Mouse (Mus musculus) spleen, adult 18-20 months (tissue): ENCODE results near the gene Slc37a4.
"Not testable (repeated sequence)": the region's sequence is repeated elsewhere in the genome, so short reads cannot be mapped to it uniquely, and the experiment has no call there.

ENCODE experiments used
- DNase-seq, 2 experiments: peaks; one replicate each; pipeline ENCODE4 v3.0.0; 2022; ENCODE audit warnings: mixed read lengths in 2 of 2

The Slc37a4 gene

DNA sequence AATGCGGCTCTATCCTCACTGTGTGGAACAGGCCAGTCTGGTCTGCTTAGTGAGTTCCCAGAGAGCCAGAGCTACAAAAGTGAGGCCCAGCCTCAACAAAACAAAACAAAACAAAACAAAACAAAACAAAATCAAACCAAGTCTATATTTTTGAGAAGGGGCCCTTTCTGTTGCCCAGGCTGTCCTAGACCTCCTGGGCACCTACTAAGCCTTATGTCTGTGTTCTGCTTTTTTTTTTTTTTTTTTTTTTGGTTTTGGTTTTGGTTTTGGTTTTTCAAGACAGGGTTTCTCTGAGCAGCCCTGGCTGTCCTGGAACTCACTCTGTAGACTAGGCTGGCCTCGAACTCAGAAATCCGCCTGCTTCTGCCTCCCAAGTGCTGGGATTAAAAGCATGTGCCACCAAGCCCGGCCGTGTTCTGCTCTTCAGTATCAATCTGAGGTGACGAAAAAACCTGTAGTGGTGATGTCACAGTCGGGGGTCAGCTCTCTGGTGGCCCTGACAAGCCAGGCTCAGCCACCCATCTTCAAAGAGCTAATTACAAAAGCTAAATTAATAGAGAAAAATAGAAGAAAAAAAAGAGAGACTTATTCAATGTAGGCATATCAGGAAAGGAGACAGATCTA lies 47.9 kb downstream of the Slc37a4 start:
- not testable (repeated sequence) for DNase-seq

DNA sequence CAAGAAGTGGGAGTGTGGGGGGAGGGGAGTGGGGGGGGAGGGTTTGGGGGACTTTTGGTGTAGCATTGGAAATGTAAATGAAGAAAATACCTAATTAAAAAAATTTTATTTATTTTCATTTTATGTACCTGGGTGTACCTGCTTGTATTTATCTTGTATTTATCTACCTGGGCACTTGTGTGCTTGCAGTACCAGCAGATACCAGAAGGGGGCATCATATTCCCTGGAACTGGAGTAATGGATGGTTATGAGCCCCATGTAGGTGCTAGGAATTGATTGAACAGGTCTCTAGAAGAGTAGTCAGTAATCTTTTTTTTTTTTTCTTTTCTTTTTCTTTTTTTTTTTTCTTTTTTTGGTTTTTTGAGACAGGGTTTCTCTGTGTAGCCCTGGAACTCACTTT lies 53.7 kb downstream of the Slc37a4 start:
- peak in 1 of 2 experiments; percentile 24 for DNase-seq
